Mouse (Mus musculus) heart, postnatal 0 days (tissue): ENCODE data around the gene Nmnat3.

Experiments used
- CTCF ChIP-seq: IDR thresholded peaks from 2 replicates; pipeline ENCODE4 v1.5.1; 2016; ENCODE audit warnings: antibody characterized with exemption, control low read depth, low read depth
- EP300 ChIP-seq: IDR thresholded peaks from 2 replicates; pipeline ENCODE4 v1.6.1; 2016; ENCODE audit warnings: antibody characterized with exemption, low read depth

DNA sequence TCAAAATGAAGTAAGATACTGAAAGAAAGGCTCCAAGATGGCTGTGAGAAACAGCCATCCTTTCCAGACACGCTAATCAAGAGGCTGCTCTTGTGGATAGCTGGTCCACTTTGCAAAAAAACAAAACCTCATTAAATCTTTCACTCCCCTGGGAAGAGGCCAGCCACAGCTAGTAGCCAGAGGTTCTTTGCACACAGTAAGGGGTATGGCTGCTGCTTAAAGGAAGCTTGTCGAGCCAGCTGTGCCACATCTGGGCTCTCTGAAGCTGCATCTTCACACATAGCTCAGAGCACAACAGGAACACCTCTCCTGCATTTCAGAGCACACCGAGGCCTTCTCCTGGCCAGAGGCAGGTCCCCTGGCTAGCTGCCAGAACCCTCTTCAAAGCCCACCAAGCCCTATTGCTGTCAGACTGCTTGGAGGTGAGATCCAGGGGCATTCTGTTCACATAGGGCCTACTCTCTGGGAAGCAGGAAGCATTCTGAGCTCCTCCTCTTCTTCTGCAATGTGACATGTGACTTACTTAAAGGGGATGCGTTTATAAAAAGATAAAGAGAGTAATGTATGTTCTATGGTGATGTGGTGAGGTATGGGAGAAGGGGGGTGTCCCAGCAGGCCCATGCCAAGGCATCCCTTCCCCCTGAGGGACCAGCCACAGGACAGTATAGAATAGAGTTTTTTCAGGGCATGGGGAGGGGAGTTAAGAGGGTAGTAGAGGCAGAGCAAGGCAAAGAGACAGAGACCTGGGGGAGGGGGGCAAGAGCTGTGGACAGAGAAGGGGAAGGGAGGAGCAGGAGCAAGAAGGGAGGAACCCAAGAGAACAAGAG is 63.3 kb downstream of the Nmnat3 start:
- no peak for TF ChIP-seq CTCF
- TF ChIP-seq EP300: no peak
